Mouse (Mus musculus) ES-Bruce4 (cell line): ENCODE results near the gene Otud7a. TPM values are rescaled to one million over a fixed set of nuclear protein-coding genes. Genes with fewer than 3 reads are reported as not detected.
"Not testable (repeated sequence)": the region's sequence is repeated elsewhere in the genome, so short reads cannot be mapped to it uniquely, and the experiment has no call there.

Experiments used
- H3K27ac ChIP-seq: 2 replicates; pipeline ENCODE4 v1.5.1; 2012; ENCODE audit warnings: low read length, inconsistent platforms; ENCODE audit not compliant: insufficient read depth
- H3K27me3 ChIP-seq: 2 replicates; pipeline ENCODE4 v1.6.1; 2012; ENCODE audit warnings: mild to moderate bottlenecking, low read length, inconsistent platforms; ENCODE audit not compliant: control insufficient read depth, poor library complexity, insufficient read depth, severe bottlenecking
- H3K36me3 ChIP-seq: 2 replicates; pipeline ENCODE4 v1.6.1; 2012; ENCODE audit warnings: inconsistent platforms, mild to moderate bottlenecking, low read length, moderate library complexity; ENCODE audit not compliant: control insufficient read depth, poor library complexity, insufficient read depth, severe bottlenecking
- H3K4me1 ChIP-seq: one replicate; pipeline ENCODE4 v1.8.1; 2011; ENCODE audit warnings: low read length; ENCODE audit not compliant: control insufficient read depth, insufficient read depth
- H3K4me3 ChIP-seq: 2 replicates; pipeline ENCODE4 v1.5.1; 2011; ENCODE audit warnings: low read depth, mild to moderate bottlenecking, low read length
- H3K9ac ChIP-seq: 2 replicates; pipeline ENCODE4 v1.6.1; 2012; ENCODE audit warnings: low read depth, mild to moderate bottlenecking, inconsistent platforms; ENCODE audit not compliant: poor library complexity, severe bottlenecking
- H3K9me3 ChIP-seq: replicated peaks from 2 replicates; pipeline ENCODE4 v1.6.1; 2012; ENCODE audit warnings: mild to moderate bottlenecking, low read length, inconsistent platforms; ENCODE audit not compliant: control insufficient read depth, poor library complexity, insufficient read depth, severe bottlenecking
- CTCF ChIP-seq: IDR thresholded peaks from one replicate; pipeline ENCODE4 v1.8.1; 2011; ENCODE audit warnings: low read depth, low read length
- EP300 ChIP-seq: IDR thresholded peaks from 2 replicates; pipeline ENCODE4 v1.6.1; 2011; ENCODE audit warnings: low read depth, low read length; ENCODE audit not compliant: insufficient read depth
- POLR2A ChIP-seq: IDR thresholded peaks from one replicate; pipeline ENCODE4 v1.8.1; 2011; ENCODE audit warnings: low read length; ENCODE audit not compliant: insufficient read depth
- polyA plus RNA-seq: library from polyadenylated mRNA; stranded (reverse); fragments of >200 nt; gene quantifications from 2 replicates; pipeline ENCODE4 v1.2.4, GENCODE M21; 2011; ENCODE audit warnings: low read depth; ENCODE audit not compliant: missing spikeins, insufficient read depth, insufficient read length

Gene Otud7a
- polyA plus RNA-seq, 1 experiment: 1.0 TPM

- Histone ChIP-seq H3K36me3 (no peaks in the 10 kb centered on the region), H3K4me1 (no peaks in the 10 kb centered on the region), H3K27ac (no peak overlapping the region), H3K9me3 (no peaks in the 10 kb centered on the region), H3K27me3 (no peaks in the 10 kb centered on the region), H3K4me3 (no peak overlapping the region), H3K9ac (no peak overlapping the region)
- TF ChIP-seq POLR2A: no peak
- TF ChIP-seq CTCF: no peak
- TF ChIP-seq EP300: no peak
Measured at GRCm38 (mm10) chr7:63660261-63660660, 215.7 kb downstream of the Otud7a start.

GRCm38 (mm10) chr7:63662757-63663156 lies 218.2 kb downstream of the Otud7a start:
- Histone ChIP-seq H3K27me3 (no peaks in the 10 kb centered on the region), H3K27ac (no peak overlapping the region), H3K4me3 (no peak overlapping the region), H3K9me3 (no peaks in the 10 kb centered on the region), H3K4me1 (no peaks in the 10 kb centered on the region), H3K36me3 (no peaks in the 10 kb centered on the region), H3K9ac (no peak overlapping the region)
- TF ChIP-seq POLR2A (no peak), EP300 (no peak), CTCF (no peak)

- Histone ChIP-seq H3K27me3 (no peaks in the 10 kb centered on the region), H3K4me1 (no peaks in the 10 kb centered on the region), H3K27ac (no peak overlapping the region), H3K9me3 (no peaks in the 10 kb centered on the region), H3K36me3 (no peaks in the 10 kb centered on the region), H3K4me3 (no peak overlapping the region), H3K9ac (no peak overlapping the region)
- TF ChIP-seq POLR2A (no peak), EP300 (no peak), CTCF (no peak)
Measured at GRCm38 (mm10) chr7:63665496-63665895, 220.9 kb downstream of the Otud7a start.

GRCm38 (mm10) chr7:63667986-63668741 lies 223.6 kb downstream of the Otud7a start:
- TF ChIP-seq EP300: no peak
- no peak for TF ChIP-seq CTCF
- TF ChIP-seq POLR2A: no peak
- no peaks in the 10 kb centered on the region for H3K4me1 ChIP-seq
- no peak overlapping the region for H3K27ac ChIP-seq
- no peaks in the 10 kb centered on the region for H3K36me3 ChIP-seq
- no peak overlapping the region for H3K4me3 ChIP-seq
- H3K27me3 ChIP-seq: no peaks in the 10 kb centered on the region
- H3K9ac ChIP-seq: no peak overlapping the region
- H3K9me3 ChIP-seq: no peaks in the 10 kb centered on the region

GRCm38 (mm10) chr7:63668951-63669350 lies 224.4 kb downstream of the Otud7a start:
- Histone ChIP-seq H3K9ac (no peak overlapping the region), H3K4me1 (no peaks in the 10 kb centered on the region), H3K36me3 (no peaks in the 10 kb centered on the region), H3K9me3 (no peaks in the 10 kb centered on the region), H3K27ac (no peak overlapping the region), H3K4me3 (no peak overlapping the region), H3K27me3 (no peaks in the 10 kb centered on the region)
- TF ChIP-seq EP300: no peak
- no peak for TF ChIP-seq CTCF
- TF ChIP-seq POLR2A: no peak

GRCm38 (mm10) chr7:63670911-63671310 lies 226.4 kb downstream of the Otud7a start:
- not testable (repeated sequence) for H3K27ac ChIP-seq, H3K4me3 ChIP-seq, H3K36me3 ChIP-seq, H3K27me3 ChIP-seq, H3K4me1 ChIP-seq, H3K9me3 ChIP-seq, H3K9ac ChIP-seq
